Mouse (Mus musculus) heart, embryonic 14.5 days (tissue): ENCODE measurements around the gene Kcnf1. TPM values are rescaled to one million over a fixed set of nuclear protein-coding genes. Genes with fewer than 3 reads are reported as not detected.

ENCODE experiments used
- ATAC-seq: fragments of 200-750 bp; cut with Nextera tagmentation; 2 replicates; pipeline ENCODE4 v1.8.0; 2017; ENCODE audit warnings: low read depth, moderate TSS enrichment; ENCODE audit not compliant: insufficient number of reproducible peaks, insufficient read depth, low FRiP score
- H3K27ac ChIP-seq, 2 experiments: fragments of 200-500 bp in 1 of 2; fragments of 300-500 bp in 1 of 2; sonication (generic) in 1 of 2; replicated peaks in 1 of 2; 2 replicates each; pipeline ENCODE4 v1.5.1; 2012 to 2014; ENCODE audit warnings: low read depth in 2 of 2, low read length in 2 of 2, control low read depth in 1 of 2, mild to moderate bottlenecking in 1 of 2, mixed read lengths in 1 of 2; ENCODE audit not compliant: control insufficient read depth in 1 of 2, insufficient read depth in 1 of 2
- H3K27me3 ChIP-seq: fragments of 300-500 bp; sonication (generic); 2 replicates; pipeline ENCODE4 v1.6.1; 2014; ENCODE audit warnings: mild to moderate bottlenecking, low read length, control low read depth; ENCODE audit not compliant: control insufficient read depth, insufficient read depth
- H3K36me3 ChIP-seq: fragments of 300-500 bp; sonication (generic); 2 replicates; pipeline ENCODE4 v1.6.1; 2014; ENCODE audit warnings: mild to moderate bottlenecking, control low read depth, low read length, mixed read lengths; ENCODE audit not compliant: control insufficient read depth, insufficient read depth
- H3K4me1 ChIP-seq, 2 experiments: fragments of 200-500 bp in 1 of 2; fragments of 300-500 bp in 1 of 2; sonication (generic) in 1 of 2; 2 replicates each; pipeline ENCODE4 v1.6.1; 2012 to 2014; ENCODE audit warnings: low read length in 2 of 2, control low read depth in 1 of 2, mixed read lengths in 1 of 2; ENCODE audit not compliant: control insufficient read depth in 2 of 2, insufficient read depth in 2 of 2
- H3K4me2 ChIP-seq: fragments of 300-500 bp; sonication (generic); 2 replicates; pipeline ENCODE4 v1.6.1; 2014; ENCODE audit warnings: mild to moderate bottlenecking, low read length
- H3K4me3 ChIP-seq, 2 experiments: fragments of 200-500 bp in 1 of 2; fragments of 300-500 bp in 1 of 2; sonication (generic) in 1 of 2; 2 replicates each; pipeline ENCODE4 v1.5.1; 2012 to 2014; ENCODE audit warnings: low read length in 2 of 2, mild to moderate bottlenecking in 2 of 2, control low read depth in 1 of 2, low read depth in 1 of 2, moderate library complexity in 1 of 2; ENCODE audit not compliant: control insufficient read depth in 1 of 2, insufficient read depth in 1 of 2
- H3K9ac ChIP-seq: fragments of 300-500 bp; sonication (generic); 2 replicates; pipeline ENCODE4 v1.6.1; 2014; ENCODE audit warnings: mild to moderate bottlenecking, low read length
- H3K9me3 ChIP-seq: fragments of 300-500 bp; sonication (generic); 2 replicates; pipeline ENCODE4 v1.6.1; 2016; ENCODE audit warnings: low read length, control low read depth; ENCODE audit not compliant: control insufficient read depth
- WGBS: fragments of 180-500 bp; shearing (Covaris S2); extraction: QIAGEN DNeasy Blood & Tissue Kit; methylation state at CpG from one replicate; pipeline ENCODE4 v1.1.7; 2014; 5-methylcytosine and 5-hydroxymethylcytosine counted together
- polyA plus RNA-seq: library from polyadenylated mRNA; unstranded; fragments of >200 nt; fragmentation: Nextera tagmentation; extraction: Ambion mirVana; gene quantifications from 2 replicates; pipeline ENCODE4 v1.2.1, GENCODE M21; 2014

The Kcnf1 gene
- polyA plus RNA-seq, 1 experiment from 2014 or later, result 0.35 TPM

- Histone ChIP-seq H3K4me2 (no peak overlapping the region), H3K27ac (no peak overlapping the region), H3K4me1 (no peaks in the 10 kb centered on the region), H3K9ac (no peak overlapping the region), H3K27me3 (no peaks in the 10 kb centered on the region), H3K4me3 (no peak overlapping the region), H3K9me3 (no peaks in the 10 kb centered on the region), H3K36me3 (no peaks in the 10 kb centered on the region)
- WGBS, result 81% methylated on average over 7 of the region's 7 CpGs
- ATAC-seq, result no peak
Measured at GRCm38 (mm10) chr12:17159549-17159948, 17.1 kb downstream of the Kcnf1 start.

- H3K27ac ChIP-seq, result no peak overlapping the region
- no peak for ATAC-seq
- H3K27me3 ChIP-seq, result no peaks in the 10 kb centered on the region
- no peak overlapping the region for H3K4me2 ChIP-seq
- H3K4me3 ChIP-seq, result no peak overlapping the region
- H3K36me3 ChIP-seq, result no peaks in the 10 kb centered on the region
- no peak overlapping the region for H3K9ac ChIP-seq
- no peaks in the 10 kb centered on the region for H3K4me1 ChIP-seq
- H3K9me3 ChIP-seq, result no peaks in the 10 kb centered on the region
- 84% methylated on average over 15 of the region's 15 CpGs for WGBS
Measured at GRCm38 (mm10) chr12:17157558-17157957, 19.1 kb downstream of the Kcnf1 start.

- no peak overlapping the region for H3K27ac ChIP-seq
- H3K9me3 ChIP-seq, result no peaks in the 10 kb centered on the region
- H3K4me3 ChIP-seq, result no peak overlapping the region
- H3K9ac ChIP-seq, result no peak overlapping the region
- no peaks in the 10 kb centered on the region for H3K27me3 ChIP-seq
- ATAC-seq, result no peak
- WGBS, result 76% methylated on average over 1 of the region's 1 CpGs
- H3K4me2 ChIP-seq, result no peak overlapping the region
- H3K4me1 ChIP-seq, result no peaks in the 10 kb centered on the region
- H3K36me3 ChIP-seq, result no peaks in the 10 kb centered on the region
Measured at GRCm38 (mm10) chr12:17155781-17156180, 20.9 kb downstream of the Kcnf1 start.

- H3K9me3 ChIP-seq, result no peaks in the 10 kb centered on the region
- no peak overlapping the region for H3K27ac ChIP-seq
- 64% methylated on average over 7 of the region's 7 CpGs for WGBS
- no peak overlapping the region for H3K4me3 ChIP-seq
- no peak overlapping the region for H3K9ac ChIP-seq
- ATAC-seq, result no peak
- H3K36me3 ChIP-seq, result no peaks in the 10 kb centered on the region
- no peaks in the 10 kb centered on the region for H3K4me1 ChIP-seq
- H3K27me3 ChIP-seq, result no peaks in the 10 kb centered on the region
- no peak overlapping the region for H3K4me2 ChIP-seq
Measured at GRCm38 (mm10) chr12:17152840-17153239, 23.8 kb downstream of the Kcnf1 start.

DNA sequence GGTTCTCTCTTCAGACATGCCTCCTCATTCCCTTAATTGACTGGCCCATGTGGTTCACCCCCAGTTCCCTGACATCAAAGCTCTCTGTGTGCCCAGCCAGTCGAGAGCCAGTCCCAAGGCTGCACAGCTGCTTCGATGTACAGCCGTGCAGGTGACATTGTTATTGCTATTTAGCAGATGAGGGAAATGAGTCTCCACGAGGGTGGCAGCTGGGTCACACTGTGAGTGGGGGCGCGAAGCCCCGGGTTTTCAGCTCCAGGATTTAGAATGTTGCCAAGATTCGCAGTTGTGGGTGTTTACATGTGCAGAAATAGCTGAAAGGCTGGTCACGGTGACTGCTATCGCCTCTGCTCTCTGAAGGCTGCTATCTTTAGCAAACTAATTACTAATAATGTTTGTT, 27.8 kb downstream of the Kcnf1 start:
- 65% methylated on average over 10 of the region's 10 CpGs for WGBS
- no peak overlapping the region for H3K4me2 ChIP-seq

GRCm38 (mm10) chr12:17141791-17142190, 34.9 kb downstream of the Kcnf1 start:
- Histone ChIP-seq H3K27ac (no peak overlapping the region), H3K36me3 (no peaks in the 10 kb centered on the region), H3K4me1 (no peaks in the 10 kb centered on the region), H3K4me2 (no peak overlapping the region), H3K9ac (no peak overlapping the region), H3K27me3 (no peaks in the 10 kb centered on the region), H3K4me3 (no peak overlapping the region), H3K9me3 (no peaks in the 10 kb centered on the region)
- ATAC-seq, result no peak
- WGBS, result 41% methylated on average over 2 of the region's 2 CpGs

More for the DNA sequence above, 27.8 kb downstream of the Kcnf1 start:
- no peaks in the 10 kb centered on the region for H3K27me3 ChIP-seq
- H3K27ac ChIP-seq, result no peak overlapping the region
- ATAC-seq, result no peak
- no peaks in the 10 kb centered on the region for H3K36me3 ChIP-seq
- H3K4me3 ChIP-seq, result no peak overlapping the region
- no peaks in the 10 kb centered on the region for H3K9me3 ChIP-seq
- H3K9ac ChIP-seq, result no peak overlapping the region
- no peaks in the 10 kb centered on the region for H3K4me1 ChIP-seq

DNA sequence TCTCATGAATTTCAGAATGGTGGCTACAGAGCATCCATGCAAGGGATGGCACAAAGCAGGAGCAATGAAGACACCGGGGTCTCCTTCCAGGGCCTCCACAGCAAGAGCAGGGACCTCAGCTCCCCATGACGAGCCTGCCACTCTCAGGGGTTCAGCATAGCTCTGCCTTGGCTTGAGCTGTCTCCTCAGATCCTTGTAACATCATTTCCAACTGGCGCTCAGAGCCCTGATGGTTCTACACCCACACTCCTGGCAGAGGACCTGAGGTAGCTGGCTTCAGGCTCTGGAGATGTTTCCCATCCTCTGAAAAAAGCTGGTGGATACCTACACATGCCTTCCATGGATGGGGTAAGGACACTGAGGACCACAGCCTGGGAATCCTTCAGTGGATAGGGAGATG, 36.3 kb downstream of the Kcnf1 start:
- ATAC-seq, result no peak
- 79% methylated on average over 3 of the region's 3 CpGs for WGBS

GRCm38 (mm10) chr12:17134546-17135096, 42.1 kb downstream of the Kcnf1 start:
- 58% methylated on average over 9 of the region's 9 CpGs for WGBS
- Histone ChIP-seq H3K4me1 (no peaks in the 10 kb centered on the region; a peak in 1 of 4 replicates), H3K4me2 (no peak overlapping the region), H3K27ac (no peak overlapping the region), H3K27me3 (no peaks in the 10 kb centered on the region), H3K9ac (no peak overlapping the region), H3K4me3 (no peak overlapping the region), H3K9me3 (no peaks in the 10 kb centered on the region), H3K36me3 (no peaks in the 10 kb centered on the region)
- no peak for ATAC-seq

More for the DNA sequence above, 36.3 kb downstream of the Kcnf1 start:
- Histone ChIP-seq H3K27me3 (no peaks in the 10 kb centered on the region), H3K9ac (no peak overlapping the region), H3K4me2 (no peak overlapping the region), H3K27ac (no peak overlapping the region), H3K4me3 (no peak overlapping the region), H3K4me1 (no peaks in the 10 kb centered on the region), H3K36me3 (no peaks in the 10 kb centered on the region), H3K9me3 (no peaks in the 10 kb centered on the region)
